Mouse (Mus musculus): ENCODE data around the gene Atf7ip2.

Gene Atf7ip2

GRCm38 (mm10) chr16:10297696-10298644 is 105.5 kb downstream of the Atf7ip2 start:
- DNase-seq (ENCODE audit: low spot score in 2 of 2): no peak

GRCm38 (mm10) chr16:10299637-10300036 is 107.1 kb downstream of the Atf7ip2 start:
- no peak for DNase-seq (ENCODE audit: low spot score in 2 of 2)

GRCm38 (mm10) chr16:10300231-10301186 is 108.0 kb downstream of the Atf7ip2 start:
- DNase-seq (ENCODE audit: low spot score in 2 of 2): no peak
